Mouse (Mus musculus) skeletal muscle tissue, adult 2 months (tissue): ENCODE measurements around the gene Gm10662.
"Not testable (repeated sequence)": the region's sequence is repeated elsewhere in the genome, so short reads cannot be mapped to it uniquely, and the experiment has no call there.

Experiments used
- DNase-seq: peaks from one replicate; pipeline ENCODE4 v3.0.0-alpha.2; 2012; ENCODE audit warnings: low read depth, low spot score

Gene Gm10662

GRCm38 (mm10) chr7:23144380-23144779 is at the start of gene Gm10662:
Gene Gm10662, minus strand, starts transcription at chr7:23144480.
- DNase-seq: not testable (repeated sequence)

DNA sequence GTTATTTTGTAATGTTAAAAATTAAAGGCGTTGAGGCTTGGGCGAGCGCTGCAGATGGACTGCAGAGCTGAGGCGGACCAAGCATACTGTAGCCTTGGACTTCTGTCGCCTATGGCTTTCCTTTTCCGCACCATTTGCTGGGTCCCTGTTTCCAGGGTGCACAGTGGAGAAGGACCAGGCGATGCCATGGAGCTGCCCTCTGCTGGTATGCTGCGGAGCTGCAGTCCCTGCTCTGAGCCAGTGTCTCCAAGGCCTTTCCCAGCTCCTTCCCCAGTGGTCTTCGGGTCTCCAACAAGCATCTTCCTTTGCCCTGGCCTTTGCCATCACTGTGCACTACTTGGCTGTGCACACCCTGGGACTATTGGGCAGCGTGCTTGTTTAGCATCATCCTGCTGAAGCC is 19.2 kb upstream of the Gm10662 start:
- DNase-seq: not testable (repeated sequence)
